Mouse (Mus musculus) bone marrow, adult 2 months (tissue): ENCODE results near the gene Vwa2. TPM values are rescaled to one million over a fixed set of nuclear protein-coding genes. Genes with fewer than 3 reads are reported as not detected.

Experiments
- H3K27ac ChIP-seq: fragments of 200-500 bp; 2 replicates; pipeline ENCODE4 v1.5.1; 2012; ENCODE audit warnings: low read depth, mild to moderate bottlenecking, control low read depth, inconsistent platforms, low read length; ENCODE audit not compliant: control insufficient read depth, poor library complexity, insufficient read depth
- H3K4me1 ChIP-seq: fragments of 200-500 bp; 2 replicates; pipeline ENCODE4 v1.6.1; 2011; ENCODE audit warnings: low read length; ENCODE audit not compliant: control insufficient read depth, insufficient read depth
- H3K4me3 ChIP-seq: fragments of 200-500 bp; replicated peaks from 2 replicates; pipeline ENCODE3; 2011; ENCODE audit warnings: mild to moderate bottlenecking, low read depth, low read length, control low read depth; ENCODE audit not compliant: control insufficient read depth
- CTCF ChIP-seq: fragments of 200-500 bp; IDR thresholded peaks from 2 replicates; pipeline ENCODE4 v1.5.1; 2011; ENCODE audit warnings: low read length, control low read depth; ENCODE audit not compliant: control insufficient read depth, insufficient read depth
- POLR2A ChIP-seq: fragments of 200-500 bp; IDR thresholded peaks from 2 replicates; pipeline ENCODE4 v1.6.1; 2011; ENCODE audit warnings: low read depth, mild to moderate bottlenecking, control low read depth, low read length, borderline replicate concordance; ENCODE audit not compliant: control insufficient read depth
- whole genome bisulfite sequencing: fragments of 180-500 bp; shearing (Covaris S2); methylation state at CpG from one replicate; pipeline ENCODE4 v1.1.7; 2018; 5-methylcytosine and 5-hydroxymethylcytosine counted together
- polyA plus RNA-seq: library from polyadenylated mRNA; stranded (reverse); fragments of >200 nt; gene quantifications from 2 replicates; pipeline ENCODE4 v1.2.4, GENCODE M21; 2011; ENCODE audit warnings: low replicate concordance; ENCODE audit not compliant: missing spikeins, insufficient read depth, insufficient read length

Vwa2 gene
- not detected in 2 replicates for polyA plus RNA-seq

- TF ChIP-seq POLR2A (no peak), CTCF (no peak)
- H3K27ac ChIP-seq: no peak within 1 kb of the TSS
- WGBS: 3% methylated on average over 71 of the region's 71 CpGs
- H3K4me3 ChIP-seq: no peak within 1 kb of the TSS
- no peaks in the 10 kb centered on the region for H3K4me1 ChIP-seq
These were observed at the start of gene Vwa2 for GRCm38 (mm10) chr19:56873816-56874600. Gene Vwa2 (plus strand): TSS chr19:56874249.

DNA sequence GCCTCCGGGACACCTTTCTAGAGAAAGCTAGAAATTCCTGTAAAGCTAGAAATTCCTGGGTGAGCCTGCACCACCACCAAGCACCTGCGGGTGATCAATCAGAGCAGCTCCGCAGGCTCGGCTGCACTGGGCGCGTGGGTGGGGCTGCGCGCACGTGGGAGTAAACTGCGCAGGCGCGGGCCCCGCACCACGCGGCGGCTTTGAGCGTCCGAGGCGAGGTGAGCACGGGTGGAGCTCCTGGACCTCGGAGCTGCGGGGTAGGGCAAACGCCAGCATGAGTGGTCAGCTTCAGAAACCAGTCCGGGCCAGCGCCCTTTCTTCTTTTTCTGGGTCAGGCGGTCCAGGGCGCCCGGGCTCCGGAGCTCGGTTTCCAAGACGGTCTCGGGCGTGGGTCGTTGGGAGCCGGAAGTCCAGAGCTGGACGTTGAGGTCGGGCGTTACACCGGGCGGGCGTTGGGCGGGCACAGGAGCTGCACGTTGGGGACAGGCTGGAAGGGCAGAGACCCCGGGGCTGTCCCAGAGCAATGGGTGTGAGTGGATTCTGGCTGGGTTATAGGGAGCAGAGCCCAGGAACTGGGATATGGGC, 47.9 kb upstream of the Vwa2 start, which contains the start of gene Tdrd1:
Gene Tdrd1 (plus strand): TSS at position 163 of the 585 bp plus-strand sequence.
- WGBS: 74% methylated on average over 44 of the region's 44 CpGs
- H3K4me3 ChIP-seq: no peak within 1 kb of the TSS

DNA sequence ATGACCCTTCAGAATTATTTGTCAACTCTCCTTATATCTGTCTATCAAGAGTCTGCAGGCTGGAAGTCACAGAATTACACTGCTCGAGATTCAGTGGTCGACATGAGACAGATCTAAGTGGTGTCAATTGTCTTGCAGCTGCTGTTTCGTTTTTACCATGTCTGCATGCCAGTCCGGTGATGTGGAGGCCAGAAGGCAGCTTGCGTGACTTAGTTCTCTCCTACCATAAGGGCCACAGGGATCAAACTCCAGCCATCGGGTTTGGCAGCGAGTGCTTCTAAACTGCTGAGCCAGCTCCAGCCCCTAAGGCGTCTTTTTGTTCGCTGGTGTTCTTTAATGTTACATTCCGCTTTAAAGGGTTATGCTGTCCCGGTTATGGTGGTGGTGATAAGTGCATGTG, 45.7 kb upstream of the Vwa2 start:
- no peak for TF ChIP-seq POLR2A
- no peak for TF ChIP-seq CTCF
- Histone ChIP-seq H3K27ac (no peak overlapping the region), H3K4me3 (no peak overlapping the region), H3K4me1 (no peaks in the 10 kb centered on the region)
- 81% methylated on average over 11 of the region's 11 CpGs for WGBS

More for the DNA sequence above, 47.9 kb upstream of the Vwa2 start, which contains the start of gene Tdrd1:
- TF ChIP-seq POLR2A (no peak), CTCF (no peak)
- H3K27ac ChIP-seq: no peak within 1 kb of the TSS
- peaks cover 1% of the 10 kb centered on the region; the same call in 1 of the 2 replicates for H3K4me1 ChIP-seq

DNA sequence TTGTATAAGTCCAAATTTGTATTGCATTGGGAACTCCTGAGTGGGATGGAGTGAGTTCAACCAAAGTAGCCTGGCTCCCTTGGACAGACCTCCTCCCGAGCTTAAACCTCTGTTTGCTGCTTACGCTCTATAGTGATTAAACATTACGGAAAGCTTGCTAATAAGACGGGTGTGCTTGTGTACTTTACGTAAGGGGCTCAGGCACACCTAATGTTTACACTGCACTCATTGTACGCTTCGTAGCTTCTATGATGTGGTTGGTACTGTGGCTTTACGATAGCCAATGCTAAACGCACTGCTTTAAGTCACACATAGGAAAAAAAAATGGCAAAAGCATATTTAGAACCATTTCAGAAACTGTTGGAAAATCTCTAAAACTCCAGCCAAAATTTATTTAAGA, 44.8 kb upstream of the Vwa2 start:
- H3K27ac ChIP-seq: no peak overlapping the region
- H3K4me3 ChIP-seq: no peak overlapping the region
- H3K4me1 ChIP-seq: no peaks in the 10 kb centered on the region
- whole genome bisulfite sequencing: 84% methylated on average over 9 of the region's 9 CpGs
- TF ChIP-seq CTCF: no peak

GRCm38 (mm10) chr19:56830163-56830562, 43.9 kb upstream of the Vwa2 start:
- H3K4me3 ChIP-seq: no peak overlapping the region
- no peaks in the 10 kb centered on the region for H3K4me1 ChIP-seq
- TF ChIP-seq CTCF (no peak), POLR2A (no peak)
- 92% methylated on average over 4 of the region's 4 CpGs for WGBS
- no peak overlapping the region for H3K27ac ChIP-seq

GRCm38 (mm10) chr19:56835340-56835739, 38.7 kb upstream of the Vwa2 start:
- Histone ChIP-seq H3K4me3 (no peak overlapping the region), H3K27ac (no peak overlapping the region), H3K4me1 (no peaks in the 10 kb centered on the region)
- 82% methylated on average over 9 of the region's 9 CpGs for WGBS
- no peak for TF ChIP-seq CTCF
- no peak for TF ChIP-seq POLR2A

DNA sequence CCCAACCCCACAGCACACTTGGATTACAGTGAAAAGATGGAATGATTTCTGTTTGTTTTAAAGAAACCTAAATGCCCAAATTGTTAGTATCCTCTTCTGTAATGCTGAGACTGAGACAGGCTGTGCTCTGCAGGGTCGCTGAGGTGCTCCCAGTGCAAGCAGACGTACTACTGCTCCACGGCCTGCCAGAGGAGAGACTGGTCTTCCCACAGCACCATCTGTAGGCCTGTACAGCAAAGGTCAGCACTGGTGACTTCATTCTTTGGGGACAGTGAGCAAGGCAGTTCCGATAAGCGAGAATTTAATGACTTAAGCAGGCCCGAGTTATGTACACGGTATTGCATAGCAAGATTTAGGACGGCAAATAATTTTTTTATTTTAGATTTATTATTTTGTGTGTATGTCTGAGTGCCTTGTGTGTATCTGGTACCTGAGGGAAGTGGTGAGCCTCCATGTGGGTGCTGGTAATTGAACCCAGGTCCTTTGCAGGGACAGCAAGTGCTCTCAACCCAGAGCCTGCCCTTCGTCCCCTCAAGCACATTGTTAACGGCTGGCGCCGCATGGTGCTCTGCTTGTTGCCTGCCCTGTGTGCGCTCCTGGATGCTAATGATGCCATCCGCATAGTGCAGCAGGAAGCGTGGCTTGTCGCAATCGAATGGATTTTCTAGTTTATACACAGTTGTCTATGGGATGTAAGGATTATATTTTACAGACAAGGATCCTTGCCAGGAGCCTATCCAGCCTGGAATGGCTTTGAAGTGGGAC, 34.9 kb upstream of the Vwa2 start:
- 86% methylated on average over 17 of the region's 17 CpGs for WGBS
- no peak overlapping the region for H3K4me3 ChIP-seq
- TF ChIP-seq POLR2A (no peak), CTCF (no peak)
- H3K4me1 ChIP-seq: no peaks in the 10 kb centered on the region
- no peak overlapping the region for H3K27ac ChIP-seq

DNA sequence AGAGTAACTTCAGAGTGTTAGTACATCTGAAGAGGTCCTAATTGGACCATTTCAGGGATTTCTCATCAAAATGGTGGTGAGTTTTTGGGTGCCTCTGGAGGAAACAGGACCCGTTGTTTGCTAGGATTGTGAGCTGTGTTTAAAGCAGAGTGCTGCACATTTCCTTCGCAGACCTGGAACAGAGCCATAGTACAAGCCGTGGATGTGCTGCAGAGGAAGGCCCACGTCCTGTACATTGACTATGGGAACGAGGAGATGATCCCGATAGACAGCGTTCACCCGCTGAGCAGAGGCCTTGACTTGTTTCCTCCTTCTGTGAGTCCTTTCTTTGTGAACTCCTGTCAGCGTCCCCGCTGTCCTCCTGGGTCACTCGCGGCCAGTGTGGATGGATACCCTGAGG, 31.1 kb upstream of the Vwa2 start:
- no peak for TF ChIP-seq POLR2A
- TF ChIP-seq CTCF: no peak
- H3K4me1 ChIP-seq: no peaks in the 10 kb centered on the region
- 83% methylated on average over 12 of the region's 12 CpGs for WGBS
- H3K27ac ChIP-seq: no peak overlapping the region
- H3K4me3 ChIP-seq: no peak overlapping the region

GRCm38 (mm10) chr19:56852590-56852989, 21.5 kb upstream of the Vwa2 start:
- TF ChIP-seq CTCF: no peak
- TF ChIP-seq POLR2A: no peak
- Histone ChIP-seq H3K4me3 (no peak overlapping the region), H3K27ac (no peak overlapping the region), H3K4me1 (no peaks in the 10 kb centered on the region)
